Mouse (Mus musculus): Measurements from ENCODE around the gene C1qa. TPM values are rescaled to one million over a fixed set of nuclear protein-coding genes. Genes with fewer than 3 reads are reported as not detected.

Gene C1qa
- total and polyA plus RNA-seq, 3 experiments, result 0.12 TPM; not detected in 2

GRCm38 (mm10) chr4:136917165-136917524 lies 18.5 kb upstream of the C1qa start:
- H3K4me3 ChIP-seq (ENCODE audit: control insufficient read depth in 1 of 2, insufficient read depth in 1 of 2, low read depth in 2 of 2, low read length in 2 of 2), result no peak overlapping the region
- no peaks in the 10 kb centered on the region for H3K27me3 ChIP-seq (ENCODE audit: control insufficient read depth in 1 of 2, insufficient read depth in 2 of 2, low read length in 2 of 2)
- TF ChIP-seq MYB (IDR thresholded peaks at IDR 0.05; ENCODE audit: low read depth, low read length) (no peak), POLR2A (IDR thresholded peaks at IDR 0.05; ENCODE audit: control insufficient read depth in 1 of 2, insufficient read depth in 1 of 2, low read depth in 1 of 2, low read length in 2 of 2, poor library complexity in 1 of 2) (no peak), ETS1 (IDR thresholded peaks at IDR 0.05; ENCODE audit: low read depth, low read length) (no peak), RCOR1 (IDR thresholded peaks at IDR 0.05; ENCODE audit: low read depth, low read length) (no peak), HCFC1 (IDR thresholded peaks at IDR 0.05; ENCODE audit: low read depth, low read length) (no peak), MAX (IDR thresholded peaks at IDR 0.05; ENCODE audit: low read length) (no peak), ZC3H11A (IDR thresholded peaks at IDR 0.05; ENCODE audit: low read depth, low read length) (no peak), MAFK (IDR thresholded peaks at IDR 0.05; ENCODE audit: borderline replicate concordance, low read depth, low read length) (no peak), RAD21 (IDR thresholded peaks at IDR 0.05; ENCODE audit: low read depth, low read length) (no peak), USF2 (IDR thresholded peaks at IDR 0.05; ENCODE audit: borderline replicate concordance in 1 of 2, insufficient read depth in 1 of 2, low read depth in 1 of 2, low read length in 2 of 2) (no peak)
- H3K27ac ChIP-seq (ENCODE audit: control insufficient read depth, low read depth, low read length), result no peak overlapping the region
- DNase-seq (ENCODE audit: low read depth, low spot score), result no peak
- H3K9ac ChIP-seq (ENCODE audit: control insufficient read depth, low read depth, low read length, poor library complexity, severe bottlenecking), result no peak overlapping the region
- no peaks in the 10 kb centered on the region for H3K4me1 ChIP-seq (ENCODE audit: control insufficient read depth in 1 of 2, insufficient read depth in 2 of 2, low read length in 2 of 2)
- no peaks in the 10 kb centered on the region for H3K79me2 ChIP-seq (ENCODE audit: control insufficient read depth, insufficient read depth, low read length, poor library complexity)
- no peaks in the 10 kb centered on the region for H3K36me3 ChIP-seq (ENCODE audit: control insufficient read depth in 1 of 2, insufficient read depth in 2 of 2, low read length in 2 of 2)
- no peaks in the 10 kb centered on the region for H3K9me3 ChIP-seq (replicated peaks; ENCODE audit: insufficient read depth, low read length)

DNA sequence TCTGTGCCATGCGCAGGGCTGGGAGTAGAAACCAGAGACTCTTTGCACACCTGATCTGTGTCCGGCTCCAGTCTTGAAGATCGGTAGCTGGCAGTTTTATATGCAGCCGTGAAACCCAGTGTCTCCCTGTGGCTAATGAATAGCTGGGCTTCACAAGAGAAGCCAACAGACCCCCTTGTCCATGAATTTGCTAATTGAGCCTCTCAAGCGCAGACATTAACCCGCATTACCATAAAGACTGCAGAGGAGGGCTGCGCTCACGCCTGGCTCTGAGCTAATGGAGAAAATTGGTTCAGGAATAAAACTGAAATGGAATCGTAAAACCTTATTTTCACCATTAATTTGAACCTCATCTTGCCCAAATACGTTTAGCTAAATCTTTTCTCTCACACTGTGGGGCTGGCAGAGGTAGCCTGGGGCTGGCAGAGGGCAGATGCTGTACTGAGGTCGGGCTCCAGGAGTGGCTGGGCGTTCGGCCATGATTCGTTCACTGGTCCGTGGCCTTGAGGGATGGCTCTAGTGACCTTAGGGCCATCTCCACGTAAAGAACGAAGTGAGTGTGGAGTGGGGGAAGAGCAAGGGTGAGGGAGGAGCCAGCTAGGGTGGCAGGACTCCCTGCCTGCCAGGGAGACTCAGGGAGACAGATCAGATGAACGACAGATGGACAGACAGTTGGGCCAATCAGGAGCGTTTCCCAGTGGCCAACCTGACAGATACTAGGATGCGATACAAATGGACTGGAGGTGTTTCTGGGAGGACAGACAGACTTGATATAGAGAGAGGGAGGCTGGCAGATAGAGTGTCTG lies 18.0 kb upstream of the C1qa start:
- Histone ChIP-seq H3K36me3 (ENCODE audit: control insufficient read depth in 1 of 2, insufficient read depth in 2 of 2, low read length in 2 of 2) (no peaks in the 10 kb centered on the region), H3K9me3 (replicated peaks; ENCODE audit: insufficient read depth, low read length) (no peaks in the 10 kb centered on the region), H3K4me1 (ENCODE audit: control insufficient read depth in 1 of 2, insufficient read depth in 2 of 2, low read length in 2 of 2) (no peaks in the 10 kb centered on the region), H3K79me2 (ENCODE audit: control insufficient read depth, insufficient read depth, low read length, poor library complexity) (no peaks in the 10 kb centered on the region), H3K27ac (ENCODE audit: control insufficient read depth, low read depth, low read length) (no peak overlapping the region), H3K4me3 (ENCODE audit: control insufficient read depth in 1 of 2, insufficient read depth in 1 of 2, low read depth in 2 of 2, low read length in 2 of 2) (no peak overlapping the region), H3K27me3 (ENCODE audit: control insufficient read depth in 1 of 2, insufficient read depth in 2 of 2, low read length in 2 of 2) (no peaks in the 10 kb centered on the region), H3K9ac (ENCODE audit: control insufficient read depth, low read depth, low read length, poor library complexity, severe bottlenecking) (no peak overlapping the region)
- no peak for DNase-seq (ENCODE audit: low read depth, low spot score)
- TF ChIP-seq ZKSCAN1 (IDR thresholded peaks at IDR 0.05; ENCODE audit: low read depth, low read length) (no peak), MXI1 (IDR thresholded peaks at IDR 0.05; ENCODE audit: low read depth, low read length) (no peak), EP300 (IDR thresholded peaks at IDR 0.05; ENCODE audit: low read depth in 1 of 2, low read length in 2 of 2) (no peak), USF1 (IDR thresholded peaks at IDR 0.05; ENCODE audit: low read depth, low read length) (no peak), MAFK (IDR thresholded peaks at IDR 0.05; ENCODE audit: borderline replicate concordance, low read depth, low read length) (no peak), NRF1 (IDR thresholded peaks at IDR 0.05; ENCODE audit: insufficient read depth, low read depth, low read length, poor library complexity, severe bottlenecking) (no peak), E2F4 (IDR thresholded peaks at IDR 0.05; ENCODE audit: borderline replicate concordance, low read depth, low read length) (no peak), ZC3H11A (IDR thresholded peaks at IDR 0.05; ENCODE audit: low read depth, low read length) (no peak), POLR2A (IDR thresholded peaks at IDR 0.05; ENCODE audit: control insufficient read depth in 1 of 2, insufficient read depth in 1 of 2, low read depth in 1 of 2, low read length in 2 of 2, poor library complexity in 1 of 2) (no peak), POLR2AphosphoS2 (IDR thresholded peaks at IDR 0.05; ENCODE audit: low read length) (no peak), TCF12 (IDR thresholded peaks at IDR 0.05; ENCODE audit: low read depth, low read length) (no peak), MYC (IDR thresholded peaks at IDR 0.05; ENCODE audit: low read depth, low read length) (no peak), CTCF (IDR thresholded peaks at IDR 0.05 in 2 of 3, conservative IDR thresholded peaks at IDR 0.05 in 1 of 3; ENCODE audit: control insufficient read depth in 1 of 3, insufficient read depth in 1 of 3, low read depth in 2 of 3, low read length in 3 of 3, poor library complexity in 1 of 3, severe bottlenecking in 1 of 3) (no peak), SMC3 (IDR thresholded peaks at IDR 0.05; ENCODE audit: low read depth, low read length) (no peak), ZMIZ1 (IDR thresholded peaks at IDR 0.05; ENCODE audit: low read depth, low read length) (no peak), MAZ (IDR thresholded peaks at IDR 0.05; ENCODE audit: low read depth, low read length) (no peak)

Data from MEL (cell line).